Mouse (Mus musculus) left cerebral cortex, postnatal 14 days (tissue): ENCODE data around the gene Prm1. TPM values are rescaled to one million over a fixed set of nuclear protein-coding genes. Genes with fewer than 3 reads are reported as not detected.
A peak's percentile ranks its signal among the peaks of the same experiment; 100 is the strongest.
"Not testable (repeated sequence)": the region's sequence is repeated elsewhere in the genome, so short reads cannot be mapped to it uniquely, and the experiment has no call there.

ENCODE experiments used
- DNase-seq, 2 experiments: peaks; one replicate each; pipeline ENCODE4 v3.0.0; 2021 to 2022; ENCODE audit warnings: low spot score in 2 of 2, mixed read lengths in 1 of 2
- intact Hi-C: fragments of 180-260 bp; cut with DNase I; formaldehyde crosslinking; loops from one replicate; pipeline ENCODE4 v1.15.1; 2025
- long read RNA-seq, 2 experiments: library from polyadenylated mRNA; stranded (forward); transcript quantifications; one replicate each; pipeline ENCODE4 v2.0.0; 2021
- total RNA-seq, 2 experiments: library from RNA; stranded (reverse); gene quantifications; 2 replicates each; pipeline ENCODE4 v1.2.3; 2021

Prm1 gene
- total RNA-seq: not detected
- long read RNA-seq, experiment 1: 0 reads
- long read RNA-seq, experiment 2: 0 reads

GRCm38 (mm10) chr16:10805789-10806527 lies at the start of gene Prm1:
Gene Prm1, minus strand, starts transcription at chr16:10805839.
- intact Hi-C loops: no loop called here
- no peak for DNase-seq

- intact Hi-C loops, DNase-seq: not testable (repeated sequence)
Observed at GRCm38 (mm10) chr16:10852216-10852615, 46.6 kb upstream of the Prm1 start.

GRCm38 (mm10) chr16:10850905-10851304 lies 45.3 kb upstream of the Prm1 start:
- DNase-seq: no peak
- intact Hi-C loops: no loop called here

GRCm38 (mm10) chr16:10849965-10850861 lies 44.6 kb upstream of the Prm1 start:
- intact Hi-C loops: loop anchor here (5.0 to 10.0 kb wide), 2 partner anchors 185 to 278 kb away; no protein-coding TSS in a partner anchor
- peak in 1 of 2 experiments; percentile 50 for DNase-seq

GRCm38 (mm10) chr16:10846503-10846902 lies 40.9 kb upstream of the Prm1 start:
- intact Hi-C loops: loop anchor here (5.0 to 10.0 kb wide), 2 partner anchors 182 to 274 kb away; no protein-coding TSS in a partner anchor
- DNase-seq: peak; percentile 59 to 62

GRCm38 (mm10) chr16:10845952-10846351 lies 40.3 kb upstream of the Prm1 start:
- intact Hi-C loops: loop anchor here (5.0 to 10.0 kb wide), 2 partner anchors 181 to 274 kb away; no protein-coding TSS in a partner anchor

GRCm38 (mm10) chr16:10844319-10844670 lies 38.7 kb upstream of the Prm1 start:
- no peak for DNase-seq
- intact Hi-C loops: loop anchor here (10.0 kb wide), 1 partner anchor 179 kb away; no protein-coding TSS in a partner anchor

More at GRCm38 (mm10) chr16:10845952-10846351, 40.3 kb upstream of the Prm1 start:
- no peak for DNase-seq

- peak in 1 of 2 experiments; percentile 19 for DNase-seq
Observed at GRCm38 (mm10) chr16:10843486-10844318, 38.1 kb upstream of the Prm1 start.

GRCm38 (mm10) chr16:10842282-10842855 lies 36.7 kb upstream of the Prm1 start:
- intact Hi-C loops: loop anchor here (10.0 kb wide), 1 partner anchor 178 kb away; no protein-coding TSS in a partner anchor

More at GRCm38 (mm10) chr16:10843486-10844318, 38.1 kb upstream of the Prm1 start:
- intact Hi-C loops: loop anchor here (10.0 kb wide), 1 partner anchor 179 kb away; no protein-coding TSS in a partner anchor

GRCm38 (mm10) chr16:10840018-10840417 lies 34.4 kb upstream of the Prm1 start:
- intact Hi-C loops: loop anchor here (10.0 kb wide), 1 partner anchor 175 kb away; no protein-coding TSS in a partner anchor
- DNase-seq: no peak

More at GRCm38 (mm10) chr16:10842282-10842855, 36.7 kb upstream of the Prm1 start:
- DNase-seq: no peak

GRCm38 (mm10) chr16:10838487-10839245 lies 33.0 kb upstream of the Prm1 start:
- intact Hi-C loops: loop anchor here (5.0 kb wide), 1 partner anchor 51 kb away; the partner anchor contains the start of genes Socs1 and Tnp2
- no peak for DNase-seq

- intact Hi-C loops: loop anchor here (5.0 kb wide), 1 partner anchor 51 kb away; the partner anchor contains the start of genes Socs1 and Tnp2
- DNase-seq: no peak
Observed at GRCm38 (mm10) chr16:10837903-10838302, 32.3 kb upstream of the Prm1 start.

GRCm38 (mm10) chr16:10837250-10837649 lies 31.6 kb upstream of the Prm1 start:
- no peak for DNase-seq
- intact Hi-C loops: loop anchor here (5.0 kb wide), 1 partner anchor 50 kb away; the partner anchor contains the start of genes Socs1 and Tnp2

- DNase-seq: no peak
- intact Hi-C loops: loop anchor here (5.0 kb wide), 1 partner anchor 49 kb away; the partner anchor contains the start of genes Socs1 and Tnp2
Observed at GRCm38 (mm10) chr16:10836388-10836787, 30.7 kb upstream of the Prm1 start.

GRCm38 (mm10) chr16:10834911-10835587 lies 29.4 kb upstream of the Prm1 start, which contains the start of gene Rmi2:
Gene Rmi2, plus strand, starts transcription at chr16:10835059.
- DNase-seq: peak; percentile 77 to 84
- intact Hi-C loops: loop anchor here (5.0 kb wide), 1 partner anchor 48 kb away; the partner anchor contains the start of genes Socs1 and Tnp2

- DNase-seq: no peak
- intact Hi-C loops: no loop called here
Observed at GRCm38 (mm10) chr16:10834542-10834910, 28.9 kb upstream of the Prm1 start.

- no peak for DNase-seq
- intact Hi-C loops: no loop called here
Observed at GRCm38 (mm10) chr16:10828461-10828805, 22.8 kb upstream of the Prm1 start.
